8 mouse cellular contexts compared by ENCODE assay signal in the genomic region with DNA sequence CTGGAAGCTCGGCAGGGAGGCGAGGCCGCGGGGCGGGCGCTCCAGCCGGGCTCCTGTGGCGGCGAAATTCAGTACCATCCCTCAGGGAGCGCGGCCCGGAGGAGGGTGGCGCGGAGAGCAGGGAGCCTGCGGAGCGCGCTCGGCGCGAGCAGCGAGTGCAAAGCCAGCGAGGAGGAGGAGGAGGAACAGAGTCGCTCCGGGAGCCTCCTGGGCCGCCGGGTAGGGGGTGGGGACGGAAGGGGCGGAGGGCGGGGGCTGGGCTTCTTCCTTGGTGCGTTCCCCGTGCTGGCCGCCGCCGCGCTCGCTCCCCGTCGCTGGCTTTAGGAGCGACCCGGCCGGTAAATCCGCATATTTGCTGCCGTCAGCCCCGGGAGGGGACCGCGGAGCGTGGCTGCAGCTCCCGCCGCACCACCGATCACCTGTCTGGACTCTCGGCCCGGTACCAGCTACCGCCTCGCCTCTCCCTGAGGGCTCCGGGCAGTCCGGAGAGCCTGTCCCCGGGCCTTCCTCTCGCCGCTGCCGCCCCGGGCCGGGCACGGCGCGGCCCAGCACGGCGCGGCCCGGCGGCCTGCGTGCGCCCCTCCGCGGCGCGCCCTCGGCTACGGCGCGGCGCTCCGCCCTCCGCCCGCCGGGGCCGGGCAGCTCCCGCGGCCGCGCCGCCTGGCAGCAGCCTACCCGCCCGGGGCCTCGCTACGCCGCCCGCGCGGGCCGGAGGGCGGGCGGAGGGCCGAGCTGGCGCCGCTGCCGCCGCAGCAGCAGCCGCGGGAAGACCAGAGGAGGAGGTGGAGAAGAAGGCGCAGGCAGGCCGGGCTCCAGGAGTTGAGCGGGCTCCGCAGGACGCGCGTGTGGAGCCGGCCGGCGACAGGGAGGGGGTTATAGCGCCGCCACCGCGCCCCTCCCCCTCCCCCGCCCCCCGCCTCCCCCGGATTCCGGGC. TPM values are rescaled to one million over a fixed set of nuclear protein-coding genes. Genes with fewer than 3 reads are reported as not detected.
DNase-seq lines count a peak whose midpoint lies in the region; ATAC-seq and TF ChIP-seq lines count a peak whose summit lies in the region.

No protein-coding gene starts in this region.

- peak overlapping the region; percentile 85 for H3K4me3 ChIP-seq in embryonic fibroblast, embryonic 13.5 days (ENCODE audit: insufficient read depth, low read length)
- peak overlapping the region; percentile 83 for H3K4me3 ChIP-seq in heart, embryonic 13.5 days
- H3K4me3 ChIP-seq in kidney, postnatal 0 days (replicated peaks; ENCODE audit: low read depth, low read length) = peak overlapping the region; percentile 74
- H3K4me3 ChIP-seq in liver, embryonic 13.5 days (replicated peaks) = peak overlapping the region; percentile 58
- peak overlapping the region; percentile 65 for H3K4me3 ChIP-seq in neural tube, embryonic 12.5 days
- peak overlapping the region; percentile 34 for H3K4me3 ChIP-seq in thymus, adult 2 months (ENCODE audit: control insufficient read depth, insufficient read depth, low read length)

- TF ChIP-seq POLR2A in embryonic fibroblast, embryonic 13.5 days (IDR thresholded peaks at IDR 0.05; ENCODE audit: low read depth, low read length) = peak; percentile 71
- no peak for TF ChIP-seq POLR2A in thymus, adult 2 months (IDR thresholded peaks at IDR 0.05; ENCODE audit: control insufficient read depth, extremely low read depth, insufficient read depth, low read length, poor library complexity)

- H3K4me1 ChIP-seq in embryonic fibroblast, embryonic 13.5 days (ENCODE audit: control insufficient read depth, insufficient read depth, low read length) = peaks cover 3% of the 10 kb centered on the region; the same call in 1 of the 2 replicates
- H3K4me1 ChIP-seq in heart, embryonic 13.5 days = peaks cover 79% of the 10 kb centered on the region
- peaks cover 22% of the 10 kb centered on the region for H3K4me1 ChIP-seq in kidney, postnatal 0 days (replicated peaks; ENCODE audit: insufficient read depth, low read length)
- H3K4me1 ChIP-seq in liver, embryonic 13.5 days (replicated peaks) = peaks cover 37% of the 10 kb centered on the region
- peaks cover 58% of the 10 kb centered on the region for H3K4me1 ChIP-seq in neural tube, embryonic 12.5 days
- H3K4me1 ChIP-seq in thymus, adult 2 months (replicated peaks; ENCODE audit: control insufficient read depth, insufficient read depth, low read length) = 0 out of 2 replicates have a peak, but pooled peaks cover 5% of the 10 kb centered on the region

- peak overlapping the region; percentile 83 for H3K27ac ChIP-seq in embryonic fibroblast, embryonic 13.5 days (ENCODE audit: insufficient read depth, low read length)
- H3K27ac ChIP-seq in heart, embryonic 13.5 days (replicated peaks) = peak overlapping the region; percentile 99
- peak overlapping the region; percentile 97 for H3K27ac ChIP-seq in kidney, postnatal 0 days
- no peak overlapping the region for H3K27ac ChIP-seq in liver, embryonic 13.5 days
- H3K27ac ChIP-seq in neural tube, embryonic 12.5 days = peak overlapping the region; percentile 64; the same call in 1 of the 2 replicates
- no peak overlapping the region for H3K27ac ChIP-seq in thymus, adult 2 months (ENCODE audit: control insufficient read depth, insufficient read depth, low read length)

- no peak for TF ChIP-seq CTCF in embryonic fibroblast, embryonic 13.5 days (IDR thresholded peaks at IDR 0.05; ENCODE audit: borderline replicate concordance, insufficient read depth, low read length)
- no peak for TF ChIP-seq CTCF in kidney, postnatal 0 days (IDR thresholded peaks at IDR 0.05; ENCODE audit: low read depth)
- no peak for TF ChIP-seq CTCF in thymus, adult 2 months (IDR thresholded peaks at IDR 0.05; ENCODE audit: borderline replicate concordance, control insufficient read depth, extremely low read depth, insufficient read depth, low read length, poor library complexity)

- H3K9me3 ChIP-seq in heart, embryonic 13.5 days = no peaks in the 10 kb centered on the region
- H3K9me3 ChIP-seq in kidney, postnatal 0 days (replicated peaks; ENCODE audit: low read length) = no peaks in the 10 kb centered on the region
- no peaks in the 10 kb centered on the region for H3K9me3 ChIP-seq in liver, embryonic 13.5 days (replicated peaks)
- H3K9me3 ChIP-seq in neural tube, embryonic 12.5 days = no peaks in the 10 kb centered on the region

- peaks cover 4% of the 10 kb centered on the region; the same call in 1 of the 2 replicates for H3K36me3 ChIP-seq in heart, embryonic 13.5 days
- no peaks in the 10 kb centered on the region for H3K36me3 ChIP-seq in kidney, postnatal 0 days (ENCODE audit: insufficient read depth, low read length)
- no peaks in the 10 kb centered on the region for H3K36me3 ChIP-seq in liver, embryonic 13.5 days
- no peaks in the 10 kb centered on the region for H3K36me3 ChIP-seq in neural tube, embryonic 12.5 days
- H3K36me3 ChIP-seq in thymus, adult 2 months (ENCODE audit: control insufficient read depth, insufficient read depth, low read length) = no peaks in the 10 kb centered on the region

- peak overlapping the region; percentile 96 for H3K9ac ChIP-seq in heart, embryonic 13.5 days
- H3K9ac ChIP-seq in kidney, postnatal 0 days (ENCODE audit: low read depth, low read length) = peak overlapping the region; percentile 91
- peak overlapping the region; percentile 45 for H3K9ac ChIP-seq in liver, embryonic 13.5 days
- peak overlapping the region; percentile 75 for H3K9ac ChIP-seq in neural tube, embryonic 12.5 days

- DNase-seq in 3134 (ENCODE audit: extremely low read depth, insufficient read length, low spot score) = peak; percentile 89
- peak; percentile 89 to 93 for DNase-seq in adrenal gland, postnatal 36 days
- peak; percentile 81 for DNase-seq in kidney, postnatal 0 days (ENCODE audit: low spot score)
- no peak for DNase-seq in liver, embryonic 13.5 days
- DNase-seq in thymus, adult 2 months = peak; percentile 18

- under 1% methylated on average over 84 of the region's 127 CpGs for WGBS in heart, embryonic 13.5 days
- WGBS in kidney, postnatal 0 days = under 1% methylated on average over 72 of the region's 127 CpGs
- under 1% methylated on average over 103 of the region's 127 CpGs for WGBS in liver, embryonic 13.5 days (ENCODE audit: insufficient replicate concordance)
- under 1% methylated on average over 107 of the region's 127 CpGs for WGBS in neural tube, embryonic 12.5 days
- 8% methylated on average over 118 of the region's 127 CpGs for WGBS in thymus, adult 2 months

- peak; percentile 6; the same call in 1 of the 2 replicates for ATAC-seq in heart, embryonic 13.5 days (ENCODE audit: extremely low read depth, insufficient number of reproducible peaks, low FRiP score, low TSS enrichment)
- peak; percentile 41 for ATAC-seq in kidney, postnatal 0 days (replicated peaks; ENCODE audit: low FRiP score, low read depth)
- peak; percentile 53; the same call in 1 of the 2 replicates for ATAC-seq in liver, embryonic 13.5 days (ENCODE audit: low read depth)
- ATAC-seq in neural tube, embryonic 12.5 days (ENCODE audit: low FRiP score, low read depth) = peak; percentile 26

- H3K4me2 ChIP-seq in heart, embryonic 13.5 days = peak overlapping the region; percentile 90
- H3K4me2 ChIP-seq in kidney, postnatal 0 days (ENCODE audit: low read length) = peak overlapping the region; percentile 94
- H3K4me2 ChIP-seq in liver, embryonic 13.5 days = peak overlapping the region; percentile 69
- H3K4me2 ChIP-seq in neural tube, embryonic 12.5 days (replicated peaks) = peak overlapping the region; percentile 97

- H3K27me3 ChIP-seq in heart, embryonic 13.5 days (replicated peaks) = peaks cover 71% of the 10 kb centered on the region
- H3K27me3 ChIP-seq in kidney, postnatal 0 days (ENCODE audit: insufficient read depth, low read length) = 0 out of 2 replicates have a peak, but pooled peaks cover 18% of the 10 kb centered on the region
- H3K27me3 ChIP-seq in liver, embryonic 13.5 days = peaks cover 100% of the 10 kb centered on the region
- H3K27me3 ChIP-seq in neural tube, embryonic 12.5 days (replicated peaks) = peaks cover 83% of the 10 kb centered on the region
- H3K27me3 ChIP-seq in thymus, adult 2 months (ENCODE audit: control insufficient read depth, insufficient read depth, low read length) = peaks cover 36% of the 10 kb centered on the region

RNA-seq across cellular contexts. Expression of a gene that starts 2.1 kb away (rescaled TPM):
- total RNA-seq in adrenal gland, postnatal 36 days (2021) = 10 to 100 TPM; 31.1 to 34.3 TPM
- polyA plus RNA-seq in embryonic fibroblast, embryonic 13.5 days (2011; ENCODE audit: insufficient read length, low read depth, missing spikeins) = 32.4 and 43.2 TPM in 2 replicates
- 39.8 and 42.1 TPM in 2 replicates for polyA plus RNA-seq in heart, embryonic 13.5 days (2015; fragmentation: Nextera tagmentation; extraction: Ambion mirVana)
- polyA plus RNA-seq in kidney, postnatal 0 days (2015; fragmentation: Nextera tagmentation; extraction: Ambion mirVana) = 75.2 and 77.7 TPM in 2 replicates
- 2.2 and 2.3 TPM in 2 replicates for polyA plus RNA-seq in liver, embryonic 13.5 days (2015; fragmentation: Nextera tagmentation; extraction: Ambion mirVana)
- 12.1 and 13.8 TPM in 2 replicates for polyA plus RNA-seq in neural tube, embryonic 12.5 days (2016; fragmentation: Nextera tagmentation; extraction: Ambion mirVana)
- polyA plus RNA-seq in thymus, adult 2 months (2012; rRNA removed) = 10.7 and 12.6 TPM in 2 replicates

Comparison
In these comparisons a context has a peak if more than half of its experiments do, and no peak if none do; other contexts are left out.
1. H3K27ac ChIP-seq: peak in embryonic fibroblast, embryonic 13.5 days (single experiment), heart, embryonic 13.5 days (single experiment), kidney, postnatal 0 days (single experiment) and neural tube, embryonic 12.5 days (single experiment); none in liver, embryonic 13.5 days (single experiment) and thymus, adult 2 months (single experiment).
2. H3K4me3 ChIP-seq: peak in every context shown above with its lines; median percentile 85 in embryonic fibroblast, embryonic 13.5 days; 83 in heart, embryonic 13.5 days; 74 in kidney, postnatal 0 days; 65 in neural tube, embryonic 12.5 days; 58 in liver, embryonic 13.5 days; 34 in thymus, adult 2 months.
3. H3K9ac ChIP-seq: peak in every context shown above with its lines; median percentile 96 in heart, embryonic 13.5 days; 91 in kidney, postnatal 0 days; 75 in neural tube, embryonic 12.5 days; 45 in liver, embryonic 13.5 days.
4. Peak in every context shown above with its lines, with median percentiles within 50 percentile points of each other: ATAC-seq and H3K4me2 ChIP-seq.